Mouse (Mus musculus): ENCODE data around the gene Agtpbp1. TPM values are rescaled to one million over a fixed set of nuclear protein-coding genes. Genes with fewer than 3 reads are reported as not detected.
A peak's percentile ranks its signal among the peaks of the same experiment; 100 is the strongest.

Gene Agtpbp1
- polyA plus RNA-seq, 1 experiment: 50.1 TPM

- DNase-seq (ENCODE audit: low read depth): no peak
- TF ChIP-seq CTCF (IDR thresholded peaks at IDR 0.05; ENCODE audit: borderline replicate concordance, extremely low read depth, insufficient read depth, insufficient read length): no peak
- TF ChIP-seq POLR2A (IDR thresholded peaks at IDR 0.05; ENCODE audit: borderline replicate concordance, extremely low read depth, insufficient read depth, insufficient read length, poor library complexity, severe bottlenecking): no peak
These were observed 32.7 kb downstream of the Agtpbp1 start for GRCm38 (mm10) chr13:59552286-59552685.

- no peak for DNase-seq (ENCODE audit: low read depth)
These were observed 35.7 kb downstream of the Agtpbp1 start for GRCm38 (mm10) chr13:59549318-59549798.

GRCm38 (mm10) chr13:59547716-59548115 lies 37.3 kb downstream of the Agtpbp1 start:
- DNase-seq (ENCODE audit: low read depth): peak; percentile 58
- no peak for TF ChIP-seq POLR2A (IDR thresholded peaks at IDR 0.05; ENCODE audit: borderline replicate concordance, extremely low read depth, insufficient read depth, insufficient read length, poor library complexity, severe bottlenecking)
- no peak for TF ChIP-seq CTCF (IDR thresholded peaks at IDR 0.05; ENCODE audit: borderline replicate concordance, extremely low read depth, insufficient read depth, insufficient read length)

More at GRCm38 (mm10) chr13:59549318-59549798, 35.7 kb downstream of the Agtpbp1 start:
- TF ChIP-seq CTCF (IDR thresholded peaks at IDR 0.05; ENCODE audit: borderline replicate concordance, extremely low read depth, insufficient read depth, insufficient read length) (no peak), POLR2A (IDR thresholded peaks at IDR 0.05; ENCODE audit: borderline replicate concordance, extremely low read depth, insufficient read depth, insufficient read length, poor library complexity, severe bottlenecking) (no peak)

GRCm38 (mm10) chr13:59547091-59547490 lies 37.9 kb downstream of the Agtpbp1 start:
- no peak for TF ChIP-seq POLR2A (IDR thresholded peaks at IDR 0.05; ENCODE audit: borderline replicate concordance, extremely low read depth, insufficient read depth, insufficient read length, poor library complexity, severe bottlenecking)
- TF ChIP-seq CTCF (IDR thresholded peaks at IDR 0.05; ENCODE audit: borderline replicate concordance, extremely low read depth, insufficient read depth, insufficient read length): no peak
- DNase-seq (ENCODE audit: low read depth): no peak

- TF ChIP-seq POLR2A (IDR thresholded peaks at IDR 0.05; ENCODE audit: borderline replicate concordance, extremely low read depth, insufficient read depth, insufficient read length, poor library complexity, severe bottlenecking): no peak
- no peak for TF ChIP-seq CTCF (IDR thresholded peaks at IDR 0.05; ENCODE audit: borderline replicate concordance, extremely low read depth, insufficient read depth, insufficient read length)
- no peak for DNase-seq (ENCODE audit: low read depth)
These were observed 42.6 kb downstream of the Agtpbp1 start for GRCm38 (mm10) chr13:59542411-59542810.

- TF ChIP-seq POLR2A (IDR thresholded peaks at IDR 0.05; ENCODE audit: borderline replicate concordance, extremely low read depth, insufficient read depth, insufficient read length, poor library complexity, severe bottlenecking): no peak
- TF ChIP-seq CTCF (IDR thresholded peaks at IDR 0.05; ENCODE audit: borderline replicate concordance, extremely low read depth, insufficient read depth, insufficient read length): no peak
- DNase-seq (ENCODE audit: low read depth): no peak
These were observed 45.0 kb downstream of the Agtpbp1 start for GRCm38 (mm10) chr13:59540030-59540429.

GRCm38 (mm10) chr13:59538661-59539060 lies 46.4 kb downstream of the Agtpbp1 start:
- TF ChIP-seq POLR2A (IDR thresholded peaks at IDR 0.05; ENCODE audit: borderline replicate concordance, extremely low read depth, insufficient read depth, insufficient read length, poor library complexity, severe bottlenecking) (no peak), CTCF (IDR thresholded peaks at IDR 0.05; ENCODE audit: borderline replicate concordance, extremely low read depth, insufficient read depth, insufficient read length) (no peak)

GRCm38 (mm10) chr13:59536631-59537030 lies 48.4 kb downstream of the Agtpbp1 start:
- DNase-seq (ENCODE audit: low read depth): no peak
- no peak for TF ChIP-seq POLR2A (IDR thresholded peaks at IDR 0.05; ENCODE audit: borderline replicate concordance, extremely low read depth, insufficient read depth, insufficient read length, poor library complexity, severe bottlenecking)
- TF ChIP-seq CTCF (IDR thresholded peaks at IDR 0.05; ENCODE audit: borderline replicate concordance, extremely low read depth, insufficient read depth, insufficient read length): no peak

More at GRCm38 (mm10) chr13:59538661-59539060, 46.4 kb downstream of the Agtpbp1 start:
- DNase-seq (ENCODE audit: low read depth): no peak

GRCm38 (mm10) chr13:59535746-59536145 lies 49.3 kb downstream of the Agtpbp1 start:
- no peak for TF ChIP-seq CTCF (IDR thresholded peaks at IDR 0.05; ENCODE audit: borderline replicate concordance, extremely low read depth, insufficient read depth, insufficient read length)
- no peak for TF ChIP-seq POLR2A (IDR thresholded peaks at IDR 0.05; ENCODE audit: borderline replicate concordance, extremely low read depth, insufficient read depth, insufficient read length, poor library complexity, severe bottlenecking)
- DNase-seq (ENCODE audit: low read depth): no peak

- DNase-seq (ENCODE audit: low read depth): peak; percentile 28
- TF ChIP-seq CTCF (IDR thresholded peaks at IDR 0.05; ENCODE audit: borderline replicate concordance, extremely low read depth, insufficient read depth, insufficient read length) (no peak), POLR2A (IDR thresholded peaks at IDR 0.05; ENCODE audit: borderline replicate concordance, extremely low read depth, insufficient read depth, insufficient read length, poor library complexity, severe bottlenecking) (no peak)
These were observed 50.7 kb downstream of the Agtpbp1 start for GRCm38 (mm10) chr13:59534301-59534700.

- no peak for DNase-seq (ENCODE audit: low read depth)
- TF ChIP-seq POLR2A (IDR thresholded peaks at IDR 0.05; ENCODE audit: borderline replicate concordance, extremely low read depth, insufficient read depth, insufficient read length, poor library complexity, severe bottlenecking): no peak
- TF ChIP-seq CTCF (IDR thresholded peaks at IDR 0.05; ENCODE audit: borderline replicate concordance, extremely low read depth, insufficient read depth, insufficient read length): no peak
These were observed 51.7 kb downstream of the Agtpbp1 start for GRCm38 (mm10) chr13:59533331-59533730.

- peak; percentile 24 for DNase-seq (ENCODE audit: low read depth)
- TF ChIP-seq POLR2A (IDR thresholded peaks at IDR 0.05; ENCODE audit: borderline replicate concordance, extremely low read depth, insufficient read depth, insufficient read length, poor library complexity, severe bottlenecking): no peak
- TF ChIP-seq CTCF (IDR thresholded peaks at IDR 0.05; ENCODE audit: borderline replicate concordance, extremely low read depth, insufficient read depth, insufficient read length): peak; percentile 59; the same call in 1 of the 2 replicates
These were observed 53.8 kb downstream of the Agtpbp1 start for GRCm38 (mm10) chr13:59531203-59531602.

All from brain, embryonic 14.5 days (tissue).